Mouse (Mus musculus) limb, embryonic 10.5 days (tissue): Measurements from ENCODE around the gene Dgcr8. TPM values are rescaled to one million over a fixed set of nuclear protein-coding genes. Genes with fewer than 3 reads are reported as not detected.

ENCODE experiments used
- DNase-seq: peaks from one replicate; pipeline ENCODE4 v3.0.0-alpha.2; 2017; ENCODE audit warnings: low spot score
- H3K27ac ChIP-seq: fragments of 300-500 bp; sonication (generic); 2 replicates; pipeline ENCODE4 v1.5.1; 2016; ENCODE audit warnings: mild to moderate bottlenecking
- H3K27me3 ChIP-seq: fragments of 300-500 bp; sonication (generic); 2 replicates; pipeline ENCODE4 v1.6.1; 2016; ENCODE audit warnings: low read depth, mild to moderate bottlenecking; ENCODE audit not compliant: poor library complexity, severe bottlenecking
- H3K36me3 ChIP-seq: fragments of 300-500 bp; sonication (generic); 2 replicates; pipeline ENCODE4 v1.6.1; 2016; ENCODE audit warnings: mild to moderate bottlenecking, moderate library complexity
- H3K4me1 ChIP-seq: fragments of 300-500 bp; sonication (generic); 2 replicates; pipeline ENCODE4 v1.6.1; 2016
- H3K4me3 ChIP-seq: fragments of 300-500 bp; sonication (generic); 2 replicates; pipeline ENCODE4 v1.5.1; 2016; ENCODE audit warnings: mild to moderate bottlenecking, moderate library complexity
- H3K9me3 ChIP-seq: fragments of 300-500 bp; sonication (generic); replicated peaks from 2 replicates; pipeline ENCODE4 v1.6.1; 2016; ENCODE audit warnings: mild to moderate bottlenecking
- WGBS: fragments of 180-500 bp; shearing (Covaris S2); methylation state at CpG from one replicate; pipeline ENCODE4 v1.1.7; 2016; 5-methylcytosine and 5-hydroxymethylcytosine counted together
- microRNA counts: library from miRNA; unstranded; fragments of <30 nt; microRNA quantifications from one replicate; lab custom pipeline; 2017
- microRNA-seq: library from miRNA; unstranded; fragments of <30 nt; microRNA quantifications from one replicate; pipeline ENCODE4, GENCODE M21; 2017
- polyA plus RNA-seq: library from polyadenylated mRNA; unstranded; fragments of >200 nt; fragmentation: Nextera tagmentation; extraction: Ambion mirVana; gene quantifications from 2 replicates; pipeline ENCODE4 v1.2.1, GENCODE M21; 2016

Gene Dgcr8
- polyA plus RNA-seq, 1 experiment from 2014 or later = 51.3 TPM

DNA sequence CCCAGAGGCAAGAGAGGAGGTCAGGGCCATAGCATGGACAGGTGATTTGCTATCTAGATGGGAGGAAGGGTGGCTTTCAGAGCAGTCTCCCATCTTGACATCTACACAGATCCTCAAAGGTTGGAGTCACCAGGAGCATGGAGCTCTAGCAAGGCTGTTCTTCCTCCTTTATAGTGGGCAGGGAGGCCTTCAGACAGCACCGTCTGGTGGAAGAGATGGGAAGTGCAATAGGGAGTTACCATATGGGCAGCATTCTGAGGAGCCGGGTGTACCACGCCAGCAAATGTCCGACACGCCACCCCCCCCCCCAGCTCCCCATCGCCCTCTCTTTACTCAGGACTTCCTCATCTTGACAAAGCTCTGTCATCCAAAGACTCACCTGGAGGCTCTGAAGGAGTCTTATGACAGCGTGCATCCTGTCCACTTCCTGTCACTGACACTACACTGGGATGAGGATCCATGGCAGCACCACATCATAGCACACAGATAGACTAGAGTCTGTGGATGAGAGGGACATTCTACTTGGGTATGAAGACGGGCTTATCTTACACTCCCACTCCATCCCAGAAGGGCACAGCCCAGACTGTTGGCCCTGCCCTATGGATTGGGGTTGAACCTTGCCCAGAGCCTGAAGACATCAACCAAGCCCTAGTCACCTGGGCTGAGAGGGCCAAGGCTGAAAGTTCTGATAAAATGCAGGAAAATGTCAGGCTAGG lies 78.2 kb downstream of the Dgcr8 start:
- DNase-seq = peak; percentile 78
- WGBS = 23% methylated on average over 8 of the region's 8 CpGs
- Histone ChIP-seq H3K4me3 (no peak overlapping the region), H3K27me3 (peaks cover 48% of the 10 kb centered on the region), H3K9me3 (no peaks in the 10 kb centered on the region), H3K36me3 (no peaks in the 10 kb centered on the region), H3K4me1 (peaks cover 26% of the 10 kb centered on the region), H3K27ac (peak overlapping the region; percentile 7; the same call in 1 of the 2 replicates)

MicroRNAs within 50 kb of the gene (microRNA counts, 519-probe panel; counts per million panel counts)
- microRNA mmu-miR-1306 (lab: Ali Mortazavi, UCI) (684 counts per million, percentile 72 among the panel's probes with 10 or more counts), microRNA mmu-miR-185 (lab: Ali Mortazavi, UCI) (684 counts per million, percentile 72 among the panel's probes with 10 or more counts)

Small RNA genes lying within 50 kb of the gene (microRNA-seq; reads per million reads assigned to microRNA genes)
- gene Gm24572 (19.0 reads per million, percentile 29 among the genes with 10 or more reads in this experiment), gene Mir1306 (447 reads per million, percentile 65 among the genes with 10 or more reads in this experiment), gene Mir185 (139 reads per million, percentile 52 among the genes with 10 or more reads in this experiment)

Other genes starting within 250 kb of the Dgcr8 start
- gene Dgcr6, start 236.4 kb downstream of the Dgcr8 start, polyA plus RNA-seq = 160 and 168 TPM in 2 replicates
- 16.6 and 19.4 TPM in 2 replicates for gene Prodh, start 199.0 kb downstream of the Dgcr8 start, polyA plus RNA-seq
- 1.3 and 3.8 TPM in 2 replicates for gene Rtn4r, start 161.6 kb downstream of the Dgcr8 start, polyA plus RNA-seq
- gene Ccdc188, start 71.4 kb downstream of the Dgcr8 start, polyA plus RNA-seq = not detected in 2 replicates
- gene Zdhhc8, start 54.1 kb downstream of the Dgcr8 start, polyA plus RNA-seq = 14.1 and 16.7 TPM in 2 replicates
- 118 and 122 TPM in 2 replicates for gene Trmt2a, start 40.6 kb downstream of the Dgcr8 start, polyA plus RNA-seq
- gene Ranbp1, start 40.5 kb downstream of the Dgcr8 start, polyA plus RNA-seq = 1,185 and 1,368 TPM in 2 replicates
- 2.5 TPM in 1 of 2 replicates, not detected in the other for gene Gm49776, start 30.9 kb downstream of the Dgcr8 start, polyA plus RNA-seq
- gene Tango2, start 58.9 kb upstream of the Dgcr8 start, polyA plus RNA-seq = 20.2 and 23.7 TPM in 2 replicates
- 44.8 and 56.1 TPM in 2 replicates for gene Arvcf, start 58.9 kb upstream of the Dgcr8 start, polyA plus RNA-seq
- 29.6 and 32.2 TPM in 2 replicates for gene Txnrd2, start 137.1 kb upstream of the Dgcr8 start, polyA plus RNA-seq
- 54.7 and 61.1 TPM in 2 replicates for gene Comt, start 137.6 kb upstream of the Dgcr8 start, polyA plus RNA-seq
- gene Gnb1l, start 209.5 kb upstream of the Dgcr8 start, polyA plus RNA-seq = 15.3 and 18.4 TPM in 2 replicates
- 2.5 and 2.8 TPM in 2 replicates for gene Rtl10, start 209.7 kb upstream of the Dgcr8 start, polyA plus RNA-seq